Mouse (Mus musculus) spleen, adult 12 weeks (tissue): ENCODE measurements around the gene Zfp74.
"Not testable (repeated sequence)": the region's sequence is repeated elsewhere in the genome, so short reads cannot be mapped to it uniquely, and the experiment has no call there.

ENCODE experiments used
- DNase-seq: peaks from one replicate; pipeline ENCODE4 v3.0.0; 2022; ENCODE audit warnings: low spot score

The Zfp74 gene

DNA sequence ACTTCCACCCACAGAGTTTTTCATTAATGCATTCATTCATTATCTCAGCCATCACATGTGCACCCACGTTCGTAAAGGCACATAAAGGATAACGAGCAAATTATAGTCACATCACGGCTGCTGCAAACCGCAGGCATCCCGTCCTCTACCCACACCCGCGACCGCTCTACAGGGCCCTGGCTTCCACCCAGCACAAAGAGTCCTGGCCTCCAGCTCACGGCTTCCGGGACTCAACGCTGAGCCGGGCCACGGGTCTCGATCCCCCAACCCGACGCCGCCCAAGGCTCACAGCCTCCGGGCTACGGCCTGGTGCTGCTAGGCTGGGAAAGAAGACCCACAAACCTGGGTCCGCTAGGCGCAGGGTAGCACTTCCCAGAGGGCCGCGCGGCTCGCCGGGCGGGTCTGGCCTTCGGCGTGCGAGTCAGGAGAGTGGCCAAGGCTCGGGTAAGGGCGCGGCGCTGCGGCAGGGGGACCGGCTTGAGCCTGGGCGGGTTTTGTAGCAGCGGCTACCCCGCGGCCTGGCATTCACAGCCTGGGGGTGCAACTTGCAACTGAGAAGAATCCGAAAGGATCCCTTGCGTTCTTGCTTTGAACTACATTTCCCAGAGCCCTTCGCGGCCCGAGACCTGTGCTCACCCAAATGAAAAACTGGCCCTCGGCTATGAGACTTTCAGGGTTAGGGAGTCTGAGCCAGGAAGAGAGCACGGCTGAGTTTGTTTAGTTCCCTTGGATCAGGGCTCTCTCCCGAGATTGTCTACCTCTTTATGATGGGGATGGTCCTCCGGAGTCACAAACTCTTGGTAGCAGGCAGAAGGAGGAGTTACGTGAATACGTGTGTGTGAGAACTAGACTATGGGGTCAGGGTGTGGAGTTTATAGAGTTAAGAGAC, at the start of gene Zfp74:
TSS of gene Zfp74 (minus strand) at position 577 of the 889 bp plus-strand sequence.
- DNase-seq: peak; percentile 72

DNA sequence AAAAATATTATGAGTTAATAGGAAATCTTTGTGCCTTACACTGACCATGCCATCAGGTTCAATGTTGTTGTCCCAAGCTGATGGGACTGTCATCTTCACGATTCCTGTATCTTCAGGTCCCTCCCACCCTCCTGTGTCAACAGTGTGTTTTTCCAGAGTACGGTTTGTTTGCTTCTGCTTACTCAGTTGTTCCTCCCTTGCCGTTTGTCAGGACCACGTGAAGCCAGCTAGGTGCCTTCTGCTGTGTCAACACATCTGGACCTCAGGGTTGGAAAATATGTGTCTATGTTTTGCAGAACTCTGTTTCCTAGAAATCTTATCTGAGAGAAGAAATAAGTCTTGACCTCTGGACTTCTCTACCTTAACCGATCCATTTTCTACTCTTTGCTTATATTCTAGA, 46.7 kb upstream of the Zfp74 start:
- DNase-seq: no peak

DNA sequence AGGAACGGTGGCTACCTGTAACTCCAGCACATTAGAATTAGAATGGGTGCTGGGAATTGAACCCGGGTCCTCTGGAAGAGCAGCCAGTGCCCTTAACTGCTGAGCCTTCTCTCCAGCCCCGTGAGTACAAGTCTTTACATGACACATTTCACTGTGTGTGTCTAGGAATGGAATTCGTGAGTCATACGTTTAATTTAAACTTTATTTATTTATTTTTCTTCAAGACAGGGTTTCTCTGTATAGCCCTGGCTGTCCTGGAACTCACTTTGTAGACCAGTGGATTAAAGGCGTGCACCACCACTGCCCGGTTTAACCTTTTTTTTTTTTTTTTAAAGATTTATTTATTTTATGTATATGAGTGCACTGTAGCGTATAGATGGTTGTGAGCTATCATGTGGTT, 41.2 kb upstream of the Zfp74 start:
- no peak for DNase-seq

DNA sequence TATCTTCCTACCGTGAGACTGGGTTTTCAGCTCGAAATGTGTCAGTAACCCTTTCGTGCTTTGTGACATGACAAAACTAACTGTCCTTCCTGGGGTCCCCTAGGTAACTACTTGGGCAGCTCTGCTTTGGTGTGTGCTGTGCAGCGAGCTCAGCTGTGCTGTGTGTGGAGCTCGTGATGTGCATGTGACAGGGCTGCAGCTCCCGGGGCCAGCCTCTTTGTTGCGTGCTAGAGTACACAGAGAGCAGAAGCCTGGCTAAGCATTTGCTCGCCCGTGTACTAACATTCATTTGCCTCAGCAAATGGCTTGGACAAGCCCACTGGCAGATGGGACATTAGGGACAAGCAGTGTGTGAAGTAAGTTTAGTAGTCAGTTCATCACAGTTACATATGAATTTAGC, 39.5 kb upstream of the Zfp74 start:
- DNase-seq: no peak

DNA sequence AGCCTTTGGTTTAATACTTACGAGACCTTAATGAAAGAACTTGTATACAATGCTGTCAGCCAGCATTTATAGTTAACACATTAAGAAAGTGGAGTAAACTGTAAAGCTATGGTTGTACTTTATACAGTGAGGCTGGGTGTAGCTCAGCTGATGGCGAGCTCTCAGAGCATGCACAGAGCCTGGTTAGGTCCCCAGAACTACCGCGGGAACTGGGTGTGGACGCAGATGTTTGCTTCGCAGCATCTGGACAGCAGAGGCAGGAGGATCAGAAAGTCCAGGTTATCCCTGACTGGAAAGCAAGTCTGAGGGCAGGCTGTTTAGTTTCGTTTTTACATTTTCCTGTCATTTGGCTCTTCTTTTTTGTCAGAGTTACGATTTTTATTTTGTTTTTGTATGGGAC, 38.8 kb upstream of the Zfp74 start:
- DNase-seq: no peak

GRCm38 (mm10) chr7:29989031-29989430, 35.1 kb upstream of the Zfp74 start:
- no peak for DNase-seq

DNA sequence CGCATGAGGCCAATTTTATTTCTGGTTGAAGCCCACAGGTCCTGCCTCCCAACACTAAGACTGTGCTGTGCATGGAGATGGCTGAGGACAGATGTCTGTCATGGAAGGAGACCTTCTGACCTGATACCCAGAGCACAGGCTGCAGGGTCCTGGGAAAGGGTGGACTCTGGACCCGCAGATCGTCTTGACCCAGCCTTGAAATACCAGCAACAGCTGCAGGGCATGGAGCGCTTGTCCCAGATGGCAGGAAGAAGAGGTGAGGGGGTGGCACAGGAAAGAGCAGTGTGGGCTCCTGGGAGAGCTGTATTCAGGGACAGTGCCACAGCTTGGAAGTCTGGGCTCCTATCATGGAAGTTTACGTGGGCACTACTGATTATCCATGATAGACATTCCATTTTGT, 33.7 kb upstream of the Zfp74 start:
- DNase-seq: no peak

DNA sequence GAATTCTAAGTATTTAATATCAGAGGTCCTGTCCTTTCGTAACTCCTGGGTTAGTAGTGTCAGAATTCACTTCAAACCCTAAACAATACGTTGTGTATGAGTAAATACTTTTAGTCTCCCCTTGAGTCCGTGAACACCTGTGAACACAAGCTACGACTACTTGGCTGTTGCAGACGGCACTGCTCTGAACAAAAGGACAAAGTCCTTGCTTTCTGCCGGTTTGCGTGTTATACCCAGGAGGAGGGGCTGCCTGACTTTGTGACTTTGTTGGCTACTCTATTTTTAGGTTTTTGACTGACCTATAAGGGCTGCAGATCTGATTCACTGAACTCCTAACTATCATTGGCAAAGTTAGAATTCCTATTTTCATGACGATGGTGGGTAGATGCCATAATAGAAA, 32.2 kb upstream of the Zfp74 start:
- DNase-seq: no peak

- DNase-seq: peak; percentile 77
These were observed 29.9 kb upstream of the Zfp74 start, which contains the start of gene Zfp568 for GRCm38 (mm10) chr7:29983690-29984380. TSS of gene Zfp568 (plus strand) at chr7:29983955.

- DNase-seq: no peak
These were observed 29.4 kb upstream of the Zfp74 start for GRCm38 (mm10) chr7:29983340-29983689.

DNA sequence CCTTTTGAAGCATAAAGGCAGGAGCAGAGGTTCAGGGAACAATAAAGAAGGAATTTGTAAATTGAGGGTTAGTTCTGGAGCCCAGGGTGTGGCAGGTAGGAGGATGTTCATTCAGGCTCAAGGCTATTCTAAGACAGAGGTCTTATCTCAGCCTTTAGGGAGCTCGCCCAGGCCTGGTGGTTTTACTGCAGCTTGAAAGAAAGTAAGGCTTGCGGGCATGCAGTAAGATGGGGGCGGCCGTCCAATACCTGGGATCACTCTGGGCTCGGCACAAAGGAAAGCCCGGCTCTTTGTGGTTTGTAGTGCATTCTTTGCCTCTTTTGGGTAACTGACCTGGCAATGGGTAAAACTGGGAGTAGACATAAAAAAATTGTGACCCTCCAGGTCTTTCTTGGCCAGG, 29.0 kb upstream of the Zfp74 start:
- peak; percentile 0 for DNase-seq

GRCm38 (mm10) chr7:29982341-29982740, 28.5 kb upstream of the Zfp74 start:
- DNase-seq: no peak

DNA sequence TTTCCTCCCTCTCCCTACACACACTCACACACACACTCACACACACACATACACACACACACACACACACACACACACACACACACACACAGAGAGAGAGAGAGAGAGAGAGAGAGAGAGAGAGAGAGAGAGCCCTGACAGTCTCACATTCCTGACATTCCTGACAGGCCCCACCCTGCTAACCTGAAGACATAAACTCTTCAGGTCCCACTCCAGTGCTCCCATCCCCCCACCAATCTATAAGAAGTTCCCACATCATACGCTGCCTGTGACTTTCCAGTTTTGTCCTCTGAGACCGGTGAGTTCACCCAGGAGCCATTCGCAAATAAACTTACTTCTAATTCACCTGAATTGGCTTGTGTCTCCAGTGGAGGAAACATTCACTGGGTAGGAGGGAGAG, 28.0 kb upstream of the Zfp74 start:
- no peak for DNase-seq

GRCm38 (mm10) chr7:29981455-29981854, 27.6 kb upstream of the Zfp74 start:
- no peak for DNase-seq

DNA sequence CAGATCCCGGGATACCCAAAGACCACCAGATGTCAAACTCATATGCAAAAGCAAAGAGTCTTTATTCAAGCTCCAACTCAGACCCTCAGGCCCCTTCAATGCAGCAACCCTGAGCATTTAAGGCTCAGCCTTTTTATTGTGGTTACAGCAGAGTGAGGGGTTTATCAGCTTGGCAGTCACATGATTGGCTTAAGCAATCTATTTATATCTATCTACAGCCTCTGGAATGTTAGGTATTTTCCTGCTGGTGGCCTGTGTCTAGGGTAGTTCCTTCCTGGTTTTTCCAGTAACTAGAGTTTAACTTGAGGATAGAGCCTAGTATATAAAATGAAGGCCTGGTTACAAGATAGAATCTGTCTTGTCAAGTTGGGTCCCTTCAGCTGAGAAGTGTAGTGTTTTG, 26.9 kb upstream of the Zfp74 start:
- no peak for DNase-seq

DNA sequence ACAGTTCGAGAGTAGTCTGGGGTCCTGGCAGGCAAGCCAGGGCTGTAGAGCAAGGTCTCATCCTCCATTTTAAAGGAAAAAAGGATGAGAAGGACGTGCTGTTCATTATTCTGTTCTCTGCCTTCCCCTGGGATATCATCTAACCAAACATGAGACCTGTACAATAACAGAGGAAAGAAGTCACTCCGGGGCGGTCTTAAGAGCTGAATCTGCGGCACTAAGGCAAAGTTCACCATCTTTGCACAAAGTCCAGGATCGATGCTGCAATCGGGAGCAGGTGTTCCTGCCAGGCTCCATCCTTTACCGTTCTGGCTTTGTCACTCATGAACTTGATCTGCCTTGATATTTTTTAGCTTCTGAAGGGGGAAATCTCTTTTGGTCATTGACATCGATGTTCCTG, 16.8 kb upstream of the Zfp74 start:
- DNase-seq: no peak

DNA sequence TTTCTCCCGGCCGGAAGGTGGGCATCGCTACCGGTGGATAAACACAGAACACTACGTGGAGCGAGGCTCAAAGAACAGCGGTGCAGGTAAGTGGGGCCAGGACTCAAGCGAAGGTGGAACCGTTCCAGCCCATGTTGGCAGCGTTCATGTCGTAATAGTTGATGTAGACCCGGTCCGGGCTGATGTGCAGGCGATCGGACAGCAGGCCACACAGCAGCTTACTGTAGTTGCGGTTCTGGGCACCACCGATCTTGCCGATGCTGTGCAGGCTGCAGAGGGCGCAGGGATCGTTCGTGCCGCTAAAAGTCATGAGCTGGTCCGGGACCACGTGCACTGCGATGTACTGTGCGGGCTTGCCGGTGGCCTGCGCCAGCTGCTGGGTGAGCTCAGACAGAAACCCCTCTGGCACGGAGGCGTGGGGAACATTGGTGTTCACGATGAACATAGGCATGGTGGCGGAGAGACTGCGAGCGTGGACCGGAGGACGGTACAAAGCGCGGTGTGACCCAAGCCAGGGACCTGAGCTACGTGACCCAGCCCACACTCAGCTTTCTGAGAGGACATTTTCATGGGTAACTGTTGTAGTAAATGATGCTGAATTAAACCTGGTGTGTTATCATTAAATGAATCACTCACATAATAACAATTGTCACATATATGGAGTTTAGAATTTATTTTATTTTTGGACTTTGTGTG, 11.4 kb upstream of the Zfp74 start:
- DNase-seq: not testable (repeated sequence)

GRCm38 (mm10) chr7:29959004-29959403, 5.1 kb upstream of the Zfp74 start:
- DNase-seq: no peak

- no peak for DNase-seq
These were observed 4.3 kb upstream of the Zfp74 start for GRCm38 (mm10) chr7:29958125-29958724.

DNA sequence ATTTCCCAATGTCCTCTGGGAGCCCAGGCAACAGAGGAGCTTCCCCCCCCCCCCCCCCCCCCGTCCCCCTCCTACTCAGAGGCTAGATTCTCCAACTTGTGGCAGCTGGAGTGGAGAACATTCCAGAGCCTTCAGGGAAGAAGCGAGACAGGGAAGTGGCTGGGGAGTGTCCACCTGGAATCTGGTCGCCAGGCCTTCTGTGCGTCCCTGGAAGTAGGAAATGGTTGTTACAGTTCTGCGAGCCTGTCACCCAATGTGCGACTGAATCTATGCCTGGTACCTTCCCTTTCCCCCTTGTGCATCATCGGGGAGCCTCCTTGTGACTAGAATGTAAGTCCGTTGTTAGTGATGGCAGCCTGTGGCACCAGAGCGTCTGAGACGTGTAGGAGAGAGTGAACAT, 2.4 kb upstream of the Zfp74 start:
- no peak for DNase-seq

GRCm38 (mm10) chr7:29954731-29955130, 842 bp upstream of the Zfp74 start:
- peak; percentile 50 for DNase-seq

- no peak for DNase-seq
These were observed 803 bp downstream of the Zfp74 start for GRCm38 (mm10) chr7:29953086-29953485.
